Mouse (Mus musculus) thymus, postnatal 4 days (tissue): Measurements from ENCODE around the gene Zp2.

Experiments used
- DNase-seq: peaks from one replicate; pipeline ENCODE4 v3.0.0; 2021

Gene Zp2

DNA sequence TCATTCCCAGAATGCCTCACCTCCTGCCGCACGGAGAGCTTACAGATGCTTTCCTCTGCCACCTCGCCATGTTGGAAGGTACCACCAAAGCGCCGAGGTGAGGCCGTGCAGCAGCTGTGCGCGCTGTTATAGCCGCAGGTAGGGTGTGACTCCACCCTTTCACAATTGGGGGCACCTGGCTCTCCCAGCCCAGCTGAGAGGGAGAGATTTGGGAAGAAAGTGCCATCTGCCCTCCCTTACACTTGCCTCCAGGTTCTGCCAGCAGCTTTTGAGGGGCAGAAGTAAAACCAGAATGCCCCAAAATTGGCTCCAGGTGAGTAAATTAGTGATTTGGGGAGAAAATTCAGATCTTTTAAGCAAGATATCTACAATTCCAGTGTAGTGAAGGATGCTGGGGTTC is at the start of gene Zp2:
Gene Zp2, minus strand, starts transcription at position 101 of the 400 bp plus-strand sequence.
- no peak for DNase-seq

DNA sequence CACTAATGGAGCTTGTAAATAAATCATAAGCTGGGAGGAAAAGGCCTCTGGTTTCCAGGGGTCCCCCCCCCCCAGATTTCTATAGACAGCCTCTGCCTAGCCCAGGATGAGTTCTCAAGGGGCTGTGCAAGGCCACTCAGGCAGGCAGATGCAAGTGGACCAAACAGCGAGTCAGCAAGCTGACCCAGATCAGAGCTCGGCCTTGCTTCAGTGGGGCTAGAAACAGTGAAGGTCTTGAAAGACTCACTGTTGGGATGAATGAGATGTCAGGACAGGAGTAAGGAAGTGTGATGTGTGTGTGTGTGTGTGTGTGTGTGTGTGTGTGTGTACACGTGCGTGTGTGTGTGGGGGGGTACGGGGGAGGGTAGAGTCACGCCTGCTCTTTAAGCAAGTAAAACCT is 47.7 kb upstream of the Zp2 start:
- DNase-seq, result no peak

DNA sequence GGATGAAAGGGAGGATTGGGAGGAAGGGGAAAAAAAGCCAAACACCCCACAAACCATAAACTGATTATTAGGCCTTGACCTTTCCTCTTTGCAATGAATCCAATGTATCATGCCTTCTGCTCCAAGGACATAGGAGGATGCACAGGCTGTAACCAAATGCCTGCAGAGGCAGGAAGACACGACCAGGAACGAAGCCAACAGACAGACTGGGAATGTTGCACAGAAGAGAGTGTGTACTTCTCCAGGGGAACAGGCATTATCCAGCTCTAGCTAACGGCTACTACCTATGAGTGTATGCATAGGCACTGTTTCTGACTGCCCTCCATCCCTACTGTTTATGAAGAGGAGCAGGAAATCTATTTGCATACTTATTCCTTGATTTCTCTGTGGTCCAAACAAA is 47.1 kb upstream of the Zp2 start:
- DNase-seq, result no peak

DNA sequence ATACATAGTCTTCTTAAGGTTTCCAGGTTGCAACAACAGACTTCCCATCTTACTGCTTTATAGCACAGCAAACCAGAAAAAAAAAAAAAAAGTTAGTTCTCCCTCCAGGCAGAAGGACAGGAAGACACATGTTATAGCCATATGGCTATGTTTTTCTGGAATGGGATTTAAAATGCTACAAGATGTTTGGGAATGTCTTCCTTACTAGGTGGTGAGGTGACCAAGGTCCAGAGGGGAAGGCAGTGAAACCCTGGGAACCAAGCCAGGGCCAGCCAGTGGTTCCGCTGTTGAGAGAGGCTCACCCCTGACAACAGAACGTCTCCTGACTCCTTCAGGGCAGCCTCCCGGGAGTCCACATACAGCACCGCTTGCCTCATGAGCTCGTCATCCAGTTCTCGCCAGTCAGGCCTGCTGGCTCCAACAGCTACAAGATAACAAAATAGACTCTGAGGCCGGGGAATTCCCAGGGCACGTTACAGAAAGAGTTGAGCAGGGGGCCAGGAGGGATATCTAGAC is 45.1 kb upstream of the Zp2 start:
- DNase-seq, result no peak

DNA sequence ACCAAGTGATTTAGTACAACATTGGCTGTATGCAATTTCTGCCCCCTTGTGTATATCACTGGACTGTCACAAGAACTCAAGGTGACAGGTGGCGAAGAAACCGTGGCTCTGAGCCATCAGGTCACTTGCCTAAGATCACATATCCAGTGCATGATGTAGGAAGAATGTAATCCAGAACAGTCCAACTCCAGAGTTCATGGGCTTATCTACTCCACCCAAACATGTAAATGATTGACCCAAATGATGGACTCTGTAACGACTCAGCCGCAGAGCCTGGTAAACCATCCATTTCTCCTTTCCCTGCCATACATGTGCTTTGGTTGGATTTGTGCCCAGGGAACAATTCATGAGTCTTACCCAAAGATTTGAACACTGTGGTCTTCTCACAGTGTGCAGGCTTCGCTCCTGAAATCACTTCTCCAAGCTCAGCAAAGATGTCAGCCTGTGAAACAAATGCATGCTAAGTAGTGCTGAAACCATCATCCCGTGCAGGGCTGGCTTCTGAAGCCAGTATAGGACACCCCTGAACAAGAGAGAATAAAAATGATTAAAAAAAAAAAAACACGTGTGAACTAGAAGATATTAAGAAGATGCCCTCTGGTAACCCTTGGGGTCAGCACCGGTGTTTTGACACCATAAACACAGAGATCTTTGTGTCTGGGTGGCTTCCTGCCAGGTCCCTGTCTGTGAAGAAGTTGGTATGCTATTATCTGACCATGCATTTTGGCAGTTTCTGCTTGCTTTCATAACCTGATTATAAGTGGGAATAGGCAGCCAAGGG is 44.5 kb upstream of the Zp2 start:
- DNase-seq, result no peak

DNA sequence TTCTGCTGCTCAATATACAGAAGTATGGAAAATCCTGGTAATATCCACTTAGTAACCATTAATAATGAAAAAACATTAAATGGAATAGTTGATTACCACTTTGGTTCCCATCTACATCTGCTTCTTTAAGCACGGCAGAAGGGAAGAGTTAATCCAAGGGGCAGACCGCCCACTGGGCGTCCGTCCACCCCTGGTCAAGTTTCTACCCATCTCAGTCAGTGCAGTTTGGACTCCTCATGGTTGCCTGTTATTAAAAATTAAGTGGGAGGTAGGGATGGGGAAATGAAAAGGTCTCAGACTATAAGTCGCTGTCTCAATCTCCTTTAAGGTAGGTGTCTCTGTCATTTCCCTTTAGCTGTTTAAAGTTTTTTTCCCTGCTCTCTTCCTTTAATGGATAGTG is 43.9 kb upstream of the Zp2 start:
- no peak for DNase-seq

DNA sequence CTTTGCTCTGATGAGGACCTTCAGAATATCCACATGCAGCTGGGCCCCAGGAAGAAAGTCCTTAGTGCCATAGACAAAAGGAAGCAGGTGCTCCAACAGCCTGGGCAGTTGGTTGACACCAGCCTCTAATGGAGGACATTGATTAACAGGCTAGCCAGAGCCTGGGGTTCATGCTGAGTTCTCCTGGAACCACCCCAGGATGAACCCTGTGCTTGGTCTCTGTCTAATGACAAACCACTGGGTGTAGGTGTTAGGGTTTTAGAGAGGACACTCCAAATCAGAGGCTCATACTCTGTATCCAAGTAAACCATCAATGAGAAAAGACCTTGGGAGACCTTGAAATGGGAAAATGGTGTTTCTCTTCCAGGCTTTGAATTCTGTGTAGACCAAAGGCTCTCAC is 37.8 kb upstream of the Zp2 start:
- no peak for DNase-seq

DNA sequence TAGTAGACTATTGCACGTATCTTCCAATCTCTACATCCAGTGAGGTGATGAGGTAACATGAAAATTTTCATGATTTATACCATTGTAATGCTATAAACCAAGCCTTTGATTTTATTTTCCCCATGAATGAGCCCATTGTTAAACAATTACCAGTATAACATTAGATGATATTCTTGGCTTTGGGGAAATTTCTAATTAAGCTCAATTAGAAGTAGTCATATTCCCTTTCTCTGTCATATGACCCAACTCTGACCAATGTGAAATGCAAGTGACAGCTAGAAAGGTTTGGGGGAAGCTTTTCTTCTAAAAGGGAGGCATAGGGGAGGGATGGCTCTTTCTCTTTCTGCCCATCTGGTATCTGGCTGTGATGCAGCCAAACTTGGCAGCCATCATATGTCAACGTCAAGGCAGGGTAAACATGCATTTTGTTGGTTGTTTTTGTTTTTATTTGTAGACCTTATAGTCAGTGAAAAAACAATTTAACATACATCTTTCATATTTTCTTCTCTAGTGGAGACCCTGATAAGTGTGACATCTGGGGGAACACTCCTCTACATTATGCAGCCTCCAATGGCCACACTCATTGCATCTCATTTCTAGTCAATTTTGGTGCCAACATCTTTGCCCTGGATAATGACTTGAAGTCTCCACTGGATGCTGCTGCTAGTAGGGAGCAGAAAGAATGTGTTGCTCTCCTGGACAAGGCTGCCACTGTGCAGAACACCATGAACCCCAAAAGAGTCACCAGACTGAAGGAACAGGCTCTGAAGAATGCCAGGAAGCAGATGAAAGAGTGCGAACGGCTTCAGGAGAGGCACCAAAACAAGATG is 36.5 kb upstream of the Zp2 start:
- no peak for DNase-seq

DNA sequence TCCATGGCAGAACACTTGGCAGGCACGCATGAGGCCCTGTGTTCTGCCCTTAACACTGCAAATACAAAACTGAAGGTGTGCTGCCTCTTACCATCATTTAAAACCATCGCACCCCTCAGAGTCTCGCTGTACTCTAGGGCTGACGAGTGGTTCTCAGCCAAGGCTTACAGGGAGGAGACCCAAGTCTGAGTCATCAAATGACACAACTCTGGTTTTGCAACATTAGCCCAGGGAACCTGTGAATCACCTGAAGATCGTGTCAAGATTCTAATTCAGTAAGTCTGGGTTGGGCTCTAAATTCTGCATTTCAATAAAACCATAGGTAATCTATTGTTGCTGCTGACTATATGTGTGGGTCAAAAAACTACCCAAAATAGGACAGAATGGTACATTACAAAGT is 35.5 kb upstream of the Zp2 start:
- no peak for DNase-seq

DNA sequence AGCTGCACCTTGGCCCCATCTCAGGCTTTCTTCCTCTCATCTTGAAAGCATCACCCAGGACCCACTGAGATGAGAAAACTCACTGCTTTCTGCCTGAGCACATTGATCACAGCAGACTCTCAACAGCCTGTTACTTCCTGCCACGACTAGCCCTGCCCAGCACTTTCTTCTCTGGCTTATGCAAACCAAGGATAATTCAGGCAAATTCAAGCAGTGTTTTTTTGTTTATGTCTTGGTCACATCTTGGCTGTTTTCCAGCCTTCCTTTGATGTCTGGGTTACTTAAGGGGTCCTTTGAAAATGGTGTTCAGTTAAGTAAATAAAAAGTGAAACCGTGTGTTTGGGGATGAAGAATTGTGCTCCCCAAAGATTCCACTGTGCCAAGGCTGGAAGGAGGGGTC is 33.8 kb upstream of the Zp2 start:
- no peak for DNase-seq

DNA sequence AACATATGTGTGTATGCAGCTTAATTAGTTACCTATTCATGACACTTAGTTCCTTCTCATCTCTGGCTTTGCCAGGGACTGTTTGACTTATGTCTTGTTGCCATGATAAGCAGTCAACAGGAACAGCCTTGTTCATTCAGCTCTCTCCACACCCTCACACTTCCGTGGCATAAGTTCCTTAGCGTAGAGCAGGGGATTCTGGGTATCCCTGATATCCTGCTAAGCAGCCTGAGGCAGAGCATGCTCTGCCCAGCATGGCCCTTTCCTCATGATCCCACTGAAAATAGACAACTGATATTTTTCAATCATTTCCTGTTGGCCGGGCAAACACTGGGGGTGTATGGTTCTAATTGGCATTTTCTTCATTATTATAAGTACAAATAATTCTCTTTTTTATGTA is 32.5 kb upstream of the Zp2 start:
- DNase-seq, result no peak

DNA sequence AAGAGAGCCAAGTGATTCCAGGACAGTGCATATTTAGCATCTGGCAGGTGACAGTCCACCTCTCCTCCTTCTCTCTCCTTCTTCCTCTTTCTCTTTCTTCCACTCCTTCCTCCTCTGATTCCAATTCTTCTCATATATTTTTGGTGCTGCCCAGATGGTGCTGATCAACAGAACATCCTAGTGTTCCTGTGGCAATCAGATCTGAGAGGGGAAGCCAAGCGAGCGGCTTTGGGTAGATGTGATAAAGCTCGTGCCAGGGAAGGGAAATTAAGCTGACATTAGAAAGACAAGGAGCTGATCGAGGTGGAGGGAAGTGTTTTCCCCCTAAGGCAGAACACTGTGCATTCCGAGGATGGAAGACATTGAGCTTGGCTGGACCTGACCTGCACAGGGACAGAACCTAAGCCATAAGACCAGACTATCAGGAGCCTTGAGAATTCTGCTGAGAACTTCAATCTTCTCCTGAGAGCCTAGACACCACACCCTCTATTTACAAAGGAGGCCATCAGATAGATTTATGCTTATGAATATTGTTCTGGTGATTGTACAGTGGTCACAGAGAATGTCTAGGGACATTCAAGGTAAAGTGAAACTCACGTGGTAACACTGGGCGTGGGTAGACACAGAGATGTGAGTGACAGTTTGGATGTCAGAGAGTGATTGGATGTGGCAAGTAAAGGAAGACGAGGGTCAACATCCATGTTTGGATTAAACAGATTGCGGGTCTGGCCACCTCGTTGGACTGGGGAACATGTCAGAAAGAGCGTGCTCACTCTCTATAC is 29.8 kb upstream of the Zp2 start:
- DNase-seq, result no peak

DNA sequence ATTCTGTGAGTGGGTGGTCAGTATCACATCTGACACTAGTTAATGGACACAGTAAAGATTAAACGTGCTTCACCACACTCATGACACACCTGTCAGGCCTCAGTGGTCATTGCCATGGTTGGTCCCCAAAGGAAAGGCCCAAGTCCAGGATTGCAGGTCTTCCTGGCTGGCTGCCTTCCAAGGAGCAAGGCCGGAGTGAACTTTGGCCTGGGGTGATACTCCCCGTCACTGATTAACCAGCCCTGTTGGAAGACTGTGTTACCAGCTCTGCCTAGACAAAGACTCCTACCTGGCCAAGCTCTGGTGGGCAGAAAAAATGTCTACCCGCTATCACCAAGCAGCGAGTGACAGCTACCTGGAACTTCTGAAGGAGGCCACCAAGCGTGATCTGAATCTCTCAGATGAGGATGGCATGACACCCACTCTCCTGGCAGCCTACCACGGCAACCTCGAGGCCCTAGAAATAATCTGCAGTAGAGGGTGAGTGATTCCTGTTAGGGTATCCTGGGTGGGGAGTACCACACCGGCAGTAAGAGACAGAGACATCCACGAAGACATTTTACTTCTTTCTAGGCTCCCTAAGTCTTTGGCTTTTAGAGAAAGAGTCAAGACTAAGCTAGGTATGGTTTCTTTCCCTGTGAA is 28.6 kb upstream of the Zp2 start, which contains the start of gene Anks4b:
Gene Anks4b, plus strand, starts transcription at position 256 of the 642 bp plus-strand sequence.
- DNase-seq, result no peak

DNA sequence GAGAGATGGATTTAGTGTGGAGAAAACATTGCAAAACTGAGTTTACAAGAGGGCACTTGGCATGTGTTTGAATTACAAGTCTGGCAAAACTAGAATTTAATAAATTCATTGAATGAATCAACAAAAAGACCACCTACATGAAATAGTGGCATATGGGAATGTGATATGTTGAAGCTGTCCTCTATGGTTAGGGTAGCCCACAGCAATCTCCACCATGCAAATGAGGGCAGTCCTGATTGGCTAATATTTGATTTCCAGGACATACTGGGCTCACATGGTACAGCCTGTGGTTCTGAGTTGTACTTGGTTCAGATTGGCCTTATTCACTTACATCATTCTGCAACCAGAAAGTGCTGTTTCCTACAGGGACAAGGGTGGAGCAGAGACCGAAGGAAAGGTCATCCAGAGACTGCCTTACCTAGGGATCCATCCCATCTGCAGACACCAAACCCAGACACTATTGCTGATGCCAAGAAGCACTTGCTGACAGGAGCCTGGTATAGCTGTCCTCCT is 27.2 kb upstream of the Zp2 start:
- DNase-seq, result no peak

DNA sequence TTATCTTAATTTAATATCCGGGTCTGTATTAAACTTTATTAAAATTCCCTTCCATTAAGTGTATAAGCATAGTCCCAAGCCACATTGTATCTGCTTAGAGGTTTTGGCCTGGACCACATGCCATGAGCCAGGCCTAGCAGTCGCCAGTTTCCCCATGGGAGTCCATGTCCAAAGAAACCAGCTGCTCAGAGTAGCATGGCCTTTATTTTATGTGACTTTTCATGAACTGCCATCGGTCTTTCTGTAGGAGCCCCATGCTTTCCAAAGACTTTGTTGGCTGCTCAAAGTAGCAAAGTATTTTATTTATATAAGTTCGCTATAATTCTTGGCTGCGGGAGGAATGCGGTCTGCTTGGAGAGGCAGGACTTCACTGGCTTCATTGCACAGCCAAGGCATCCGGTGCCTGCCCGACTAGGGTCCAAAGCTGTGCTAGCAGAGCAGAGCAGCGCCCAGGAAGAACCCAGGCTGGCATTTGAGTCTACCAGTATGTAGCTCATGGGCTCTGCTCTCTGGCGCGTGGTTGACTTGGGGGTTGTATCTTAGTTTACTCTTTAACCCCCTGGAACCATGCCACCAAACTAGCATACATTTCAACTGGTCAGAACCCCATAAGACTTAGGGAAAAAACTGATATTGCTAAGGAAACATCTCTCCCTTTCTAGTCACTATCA is 18.6 kb upstream of the Zp2 start:
- DNase-seq, result no peak

DNA sequence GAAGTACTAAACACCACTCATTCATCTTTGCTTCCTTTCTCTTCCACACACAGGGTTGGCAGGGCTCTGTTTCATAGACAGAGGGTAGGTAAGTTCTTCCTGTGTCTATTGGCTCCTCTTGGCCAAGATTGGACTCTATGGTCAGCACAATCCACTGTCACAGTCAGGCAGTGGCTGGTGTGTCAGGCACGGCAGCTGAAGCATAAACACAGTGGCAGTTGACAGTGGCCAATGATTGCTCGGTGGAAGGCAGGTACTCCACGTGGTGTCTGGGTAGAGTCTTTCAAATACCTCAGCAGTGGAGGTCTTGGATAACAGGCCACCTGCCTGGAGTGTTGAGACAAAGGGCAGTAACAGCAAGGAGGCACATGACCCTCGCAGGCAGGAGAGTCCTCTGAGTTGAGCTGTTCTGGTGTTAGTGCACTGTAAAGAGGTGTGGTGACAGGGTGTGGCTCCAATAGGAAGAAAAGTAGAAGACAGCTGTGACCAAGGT is 13.1 kb upstream of the Zp2 start:
- DNase-seq, result no peak

DNA sequence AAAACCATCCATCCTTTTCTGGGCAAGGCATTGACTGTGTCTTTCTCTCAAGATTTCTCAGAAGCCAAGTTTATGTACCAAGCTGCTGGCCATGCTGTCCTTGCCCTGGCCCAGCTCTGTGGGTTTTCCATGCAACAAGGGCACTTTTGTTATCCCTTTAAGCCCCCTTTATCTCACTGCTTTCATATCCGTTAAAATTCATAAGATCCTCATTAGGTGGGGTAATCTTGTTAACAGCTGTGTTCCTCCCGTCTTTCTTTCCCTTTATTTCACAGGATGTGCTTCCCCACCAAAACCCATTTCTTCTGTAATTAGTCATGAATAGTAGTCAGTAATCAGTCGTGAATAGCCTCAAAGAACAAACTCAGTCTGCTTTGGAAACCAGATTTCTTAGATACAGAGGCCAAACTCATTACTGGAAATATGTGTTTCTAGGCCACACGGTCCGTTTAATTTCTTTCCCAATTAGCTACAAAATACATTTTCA is 12.5 kb upstream of the Zp2 start:
- DNase-seq, result no peak

DNA sequence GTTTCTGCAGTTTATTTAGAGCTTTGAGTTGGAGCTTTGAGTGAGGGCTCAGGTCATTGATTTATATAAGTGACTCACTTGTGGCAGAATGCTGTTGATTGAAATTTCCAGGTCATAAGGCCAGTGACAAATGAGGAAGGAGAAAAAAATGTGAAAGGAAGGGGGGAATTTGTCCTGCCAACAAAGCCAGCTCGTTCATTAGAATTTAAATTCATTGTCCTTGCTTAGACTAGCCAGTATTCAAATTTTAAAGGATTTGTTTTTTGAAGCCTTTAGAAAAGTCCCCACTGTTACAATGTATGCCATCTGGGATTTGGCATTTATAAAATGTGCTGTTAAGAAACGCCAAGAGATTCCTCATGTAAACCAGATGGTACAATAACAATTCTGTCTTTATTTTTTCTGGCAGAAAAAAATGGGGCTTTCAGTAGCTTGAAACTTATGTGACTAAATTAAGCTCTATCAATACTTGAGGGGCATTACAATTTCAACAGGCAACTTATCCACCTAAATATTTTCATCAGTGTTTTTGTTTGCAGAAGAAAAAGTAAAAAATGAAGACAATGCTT is 11.8 kb upstream of the Zp2 start:
- no peak for DNase-seq

DNA sequence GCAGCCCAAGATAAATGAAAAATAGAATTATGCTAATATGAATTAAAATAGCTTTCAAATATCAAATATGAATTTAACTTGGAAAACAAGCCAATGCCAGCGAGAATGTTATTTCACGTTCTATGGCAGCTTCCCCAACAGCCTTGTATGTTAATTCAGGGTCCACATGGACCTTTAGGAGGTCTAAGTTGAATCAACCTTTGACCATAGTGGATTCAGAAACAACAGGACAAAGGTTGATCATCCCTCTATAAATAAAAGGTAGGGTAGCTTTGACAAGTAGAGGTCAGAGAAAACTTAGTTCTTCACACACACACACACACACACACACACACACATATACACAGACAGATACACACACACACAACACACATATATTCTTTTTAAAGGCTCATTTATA is 5.8 kb upstream of the Zp2 start:
- DNase-seq, result no peak

DNA sequence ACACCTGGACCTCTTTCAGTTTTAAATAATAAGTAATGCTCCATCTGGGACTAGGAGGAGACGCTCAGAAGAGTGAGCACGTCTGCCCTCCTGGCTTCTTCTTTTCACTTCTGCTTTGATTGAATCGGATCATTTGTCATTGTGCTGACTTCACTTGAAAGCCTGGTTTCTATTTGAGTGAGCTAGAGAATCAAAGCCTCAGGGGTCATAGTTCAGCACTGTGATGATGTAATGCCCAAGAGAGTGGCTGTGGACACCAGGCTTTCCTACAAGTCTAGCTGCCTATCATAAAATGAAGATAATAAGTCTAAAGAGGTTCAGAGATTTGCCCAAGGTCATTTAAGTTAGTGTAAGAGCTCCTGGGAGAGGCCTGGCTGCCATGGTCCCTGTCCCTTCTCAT is 5.2 kb upstream of the Zp2 start:
- no peak for DNase-seq

DNA sequence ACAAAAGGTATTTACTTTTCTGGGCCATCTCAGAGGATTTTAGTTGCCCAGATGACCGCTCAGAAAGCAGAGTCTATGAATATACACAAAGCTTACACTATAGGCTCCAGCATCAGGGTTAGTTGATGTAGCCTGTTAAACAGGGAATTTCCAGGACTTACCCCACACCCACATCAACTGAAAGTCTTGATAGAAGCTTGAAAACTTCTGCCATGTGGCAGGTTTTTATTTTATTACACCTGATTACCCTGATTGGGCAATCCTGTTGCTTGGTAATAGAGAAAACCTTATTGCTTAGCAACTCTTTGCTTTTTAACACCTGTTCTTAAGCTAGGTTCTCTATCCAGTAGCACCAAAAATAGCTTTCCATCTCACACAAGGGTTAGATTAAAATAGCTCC is 2.3 kb downstream of the Zp2 start:
- no peak for DNase-seq
